In genomic region chr6:38381129-38381771, GRCm38 (mm10) we compare ENCODE assay signal across 8 mouse cellular contexts. TPM values are rescaled to one million over a fixed set of nuclear protein-coding genes. Genes with fewer than 3 reads are reported as not detected.
DNase-seq lines count a peak whose midpoint lies in the region; ATAC-seq lines count a peak whose summit lies in the region.

TSS of gene Ttc26 (plus strand) at chr6:38381469.

- H3K4me2 ChIP-seq in lung, embryonic 16.5 days (ENCODE audit: low read depth, low read length) = peak within 1 kb of the TSS; percentile 87

- WGBS in lung, embryonic 16.5 days = under 1% methylated on average over 26 of the region's 26 CpGs

- no peaks in the 10 kb centered on the region for H3K36me3 ChIP-seq in lung, embryonic 16.5 days (ENCODE audit: control insufficient read depth, insufficient read depth, low read length)

- no peaks in the 10 kb centered on the region for H3K27me3 ChIP-seq in lung, embryonic 16.5 days (ENCODE audit: control insufficient read depth, insufficient read depth, low read depth, low read length)

- H3K4me3 ChIP-seq in lung, embryonic 16.5 days (ENCODE audit: low read length) = peak within 1 kb of the TSS; percentile 77

- H3K9me3 ChIP-seq in lung, embryonic 16.5 days (ENCODE audit: control insufficient read depth, low read length) = no peaks in the 10 kb centered on the region

- peak within 1 kb of the TSS; percentile 78 for H3K9ac ChIP-seq in lung, embryonic 16.5 days (ENCODE audit: low read length)

- peak; percentile 79 for DNase-seq in MEL-GATA-1-ER (ENCODE audit: extremely low read depth, low read depth)
- peak; percentile 83 for DNase-seq in cerebellum, adult 8-10 months
- DNase-seq in forelimb bud, embryonic 11.5 days (ENCODE audit: low read depth, low spot score) = peak; percentile 94
- peak; percentile 63 for DNase-seq in layer of hippocampus, adult 9-10 months (ENCODE audit: low spot score)
- DNase-seq in ovary, postnatal 10 days (ENCODE audit: low spot score) = peak; percentile 80
- peak; percentile 75 to 85 for DNase-seq in thymus, postnatal 10 days (ENCODE audit: low spot score in 2 of 2)

- H3K27ac ChIP-seq in lung, embryonic 16.5 days (ENCODE audit: low read length) = no peak within 1 kb of the TSS; the same call in 1 of the 2 replicates

- peaks cover 4% of the 10 kb centered on the region; the same call in 1 of the 2 replicates for H3K4me1 ChIP-seq in lung, embryonic 16.5 days (replicated peaks; ENCODE audit: control insufficient read depth, insufficient read depth, low read length)

- ATAC-seq in hematopoietic stem cell, adult 5-6 weeks (replicated peaks in 1 of 2; ENCODE audit: insufficient read depth in 1 of 2, low FRiP score in 2 of 2, low TSS enrichment in 1 of 2, low read depth in 1 of 2, poor library complexity in 2 of 2, severe bottlenecking in 2 of 2) = peak; percentile 96 to 99
- ATAC-seq in lung, embryonic 16.5 days (ENCODE audit: low read depth) = peak; percentile 90

RNA-seq across cellular contexts. Expression of gene Ttc26, which starts in this region (rescaled TPM):
- total RNA-seq in hematopoietic stem cell, adult 5-6 weeks (2017) = 8.6 and 12.8 TPM in 2 replicates
- 7.9 and 8.3 TPM in 2 replicates for polyA plus RNA-seq in lung, embryonic 16.5 days (2015; fragmentation: Nextera tagmentation; extraction: Ambion mirVana)
